In the genomic region with DNA sequence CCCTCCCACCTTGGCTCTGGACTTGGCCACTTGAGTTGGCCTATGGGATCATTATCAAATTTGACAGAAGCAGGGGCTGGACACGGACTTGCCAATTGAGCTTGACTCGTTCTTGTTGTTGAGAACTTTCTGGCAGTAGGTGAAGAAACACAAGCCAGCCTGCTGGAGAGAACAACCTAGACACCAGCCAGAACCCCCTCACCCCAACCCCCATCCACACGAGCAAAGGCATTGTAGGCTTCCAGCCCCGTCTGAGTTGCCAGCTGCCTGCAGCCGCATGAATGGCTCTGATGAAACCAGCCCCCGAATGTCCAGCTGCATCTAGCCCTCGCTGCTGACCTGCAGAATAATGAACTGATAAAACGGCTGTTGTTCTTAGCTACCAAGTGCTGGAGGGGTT, we compare ENCODE assay signal across 8 mouse cellular contexts.
DNase-seq lines count a peak whose midpoint lies in the region.

No protein-coding gene starts in this region.

- intact Hi-C loops in left cerebral cortex, postnatal 14 days (cut with DNase I), result no loop called here

- peak; percentile 33 to 48 for DNase-seq in left cerebral cortex, postnatal 14 days (ENCODE audit: low spot score in 2 of 2)
- DNase-seq in left cerebral cortex, adult 9 months (ENCODE audit: low spot score in 2 of 2), result no peak
- peak; percentile 26 for DNase-seq in gastrocnemius, adult 18-20 months (ENCODE audit: low spot score)
- peak; percentile 78 for DNase-seq in heart, postnatal 4 days
- peak; percentile 49 for DNase-seq in lung, postnatal 36 days
- DNase-seq in skeletal muscle tissue, adult 2 months (ENCODE audit: low read depth, low spot score), result peak; percentile 51
- DNase-seq in c-Kit-positive CD71-positive TER-119-positive erythroid progenitor cells, embryonic 14.5 days (ENCODE audit: low spot score), result no peak
- no peak for DNase-seq in kidney, adult 8-10 months

Comparison
In these comparisons a context has a peak if more than half of its experiments do, and no peak if none do; other contexts are left out.
1. DNase-seq: peak in left cerebral cortex, postnatal 14 days (2 of 2), gastrocnemius, adult 18-20 months (single experiment), heart, postnatal 4 days (single experiment), lung, postnatal 36 days (single experiment) and skeletal muscle tissue, adult 2 months (single experiment); none in left cerebral cortex, adult 9 months (0 of 2), c-Kit-positive CD71-positive TER-119-positive erythroid progenitor cells, embryonic 14.5 days (single experiment) and kidney, adult 8-10 months (0 of 2).